Mouse (Mus musculus) lung, postnatal 14 days (tissue): ENCODE results near the gene Vnn1.

Experiments
- DNase-seq: peaks from one replicate; pipeline ENCODE4 v3.0.0; 2021

Vnn1 gene

GRCm38 (mm10) chr10:23894601-23895349 is at the start of gene Vnn1:
Gene Vnn1, plus strand, starts transcription at chr10:23894688.
- no peak for DNase-seq

- DNase-seq, result peak; percentile 19
These were observed 43.1 kb upstream of the Vnn1 start, which contains the start of gene Vnn3 for GRCm38 (mm10) chr10:23851228-23851912. Gene Vnn3, plus strand, starts transcription at chr10:23851462.

- DNase-seq, result peak; percentile 29
These were observed 42.4 kb upstream of the Vnn1 start for GRCm38 (mm10) chr10:23852096-23852495.

GRCm38 (mm10) chr10:23864362-23865312 is 29.9 kb upstream of the Vnn1 start:
- DNase-seq, result no peak

- peak; percentile 49 for DNase-seq
These were observed 13.8 kb upstream of the Vnn1 start for GRCm38 (mm10) chr10:23880695-23881094.

- DNase-seq, result no peak
These were observed 9.6 kb upstream of the Vnn1 start for GRCm38 (mm10) chr10:23884910-23885309.

GRCm38 (mm10) chr10:23886060-23886459 is 8.4 kb upstream of the Vnn1 start:
- DNase-seq, result no peak

- no peak for DNase-seq
These were observed 1.5 kb upstream of the Vnn1 start for GRCm38 (mm10) chr10:23892987-23893386.

- no peak for DNase-seq
These were observed 888 bp downstream of the Vnn1 start for GRCm38 (mm10) chr10:23895376-23895775.

GRCm38 (mm10) chr10:23901119-23901518 is 6.6 kb downstream of the Vnn1 start:
- DNase-seq, result no peak

- DNase-seq, result no peak
These were observed 11.2 kb downstream of the Vnn1 start for GRCm38 (mm10) chr10:23905661-23906060.

GRCm38 (mm10) chr10:23920056-23920455 is 25.6 kb downstream of the Vnn1 start, which contains the start of gene Taar1:
Gene Taar1, plus strand, starts transcription at chr10:23920356.
- DNase-seq, result no peak

GRCm38 (mm10) chr10:23922468-23922867 is 28.0 kb downstream of the Vnn1 start:
- no peak for DNase-seq

GRCm38 (mm10) chr10:23923941-23924340 is 29.5 kb downstream of the Vnn1 start:
- no peak for DNase-seq

GRCm38 (mm10) chr10:23937613-23938012 is 43.1 kb downstream of the Vnn1 start:
- DNase-seq, result no peak

GRCm38 (mm10) chr10:23938312-23938711 is 43.8 kb downstream of the Vnn1 start, which contains the start of gene Taar2:
Gene Taar2, plus strand, starts transcription at chr10:23938572.
- no peak for DNase-seq

GRCm38 (mm10) chr10:23942465-23942864 is 48.0 kb downstream of the Vnn1 start:
- DNase-seq, result no peak

- peak; percentile 7 for DNase-seq
These were observed 53.5 kb downstream of the Vnn1 start for GRCm38 (mm10) chr10:23948026-23948425.

- DNase-seq, result no peak
These were observed 55.1 kb downstream of the Vnn1 start, which contains the start of gene Taar3 for GRCm38 (mm10) chr10:23949508-23950005. Gene Taar3, plus strand, starts transcription at chr10:23949558.

GRCm38 (mm10) chr10:23951714-23952113 is 57.2 kb downstream of the Vnn1 start:
- no peak for DNase-seq
